Comparison of ENCODE assay signal across 35 mouse cellular contexts in the genomic region with DNA sequence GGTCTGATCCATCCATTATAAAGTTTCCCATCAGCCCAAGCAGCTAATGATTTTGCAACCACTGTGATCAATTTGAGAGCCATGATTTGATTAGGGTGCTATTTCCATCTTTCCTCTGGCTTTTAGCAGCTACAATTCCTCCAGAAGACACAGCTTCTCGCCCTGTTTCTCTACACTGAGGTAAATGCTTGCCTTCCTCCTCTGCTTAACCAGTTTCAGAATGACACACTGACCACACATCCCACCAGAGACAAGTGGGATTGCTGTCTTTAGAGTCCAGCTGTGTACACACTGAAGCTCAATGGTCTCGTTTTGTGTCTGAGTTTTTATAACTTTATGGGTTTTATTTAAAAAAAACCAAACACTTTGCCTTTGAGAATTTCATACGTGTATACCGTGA. TPM values are rescaled to one million over a fixed set of nuclear protein-coding genes. Genes with fewer than 3 reads are reported as not detected.
"Had no signal": no experiment of that assay in that cellular context is flagged by ENCODE, and none has a peak within 500 bp of the region (broad histone marks: within the 10 kb centered on the region; RNA-seq: fewer than 3 reads in every experiment).

No protein-coding gene starts in this region.

- H3K9me3 ChIP-seq: heart, embryonic 13.5 days; heart, embryonic 15.5 days; hindbrain, embryonic 10.5 days; hindbrain, embryonic 12.5 days; limb, embryonic 10.5 days; limb, embryonic 12.5 days; liver, embryonic 12.5 days had no signal

- DNase-seq: gastrocnemius, postnatal 25 days; heart, postnatal 4 days; kidney, adult 8-10 months; kidney, postnatal 10 days; kidney, postnatal 25 days; kidney, postnatal 4 days; liver had no signal

- H3K36me3 ChIP-seq: hindbrain, embryonic 12.5 days had no signal

- H3K27me3 ChIP-seq: heart, embryonic 13.5 days; heart, embryonic 15.5 days; hindbrain, embryonic 12.5 days; limb, embryonic 12.5 days; liver, embryonic 12.5 days had no signal

- H3K9ac ChIP-seq: heart, embryonic 13.5 days; heart, embryonic 15.5 days; hindbrain, embryonic 12.5 days; hindbrain, embryonic 14.5 days; limb, embryonic 12.5 days; liver, embryonic 12.5 days; liver, embryonic 14.5 days had no signal

- H3K4me3 ChIP-seq: heart, adult 2 months; heart, embryonic 13.5 days; heart, embryonic 15.5 days; hindbrain, embryonic 10.5 days; hindbrain, embryonic 12.5 days; layer of hippocampus, adult 2 months; left cerebral cortex, adult 2 months; limb, embryonic 10.5 days; limb, embryonic 12.5 days; liver, embryonic 12.5 days had no signal

- H3K4me1 ChIP-seq: heart, embryonic 13.5 days; heart, embryonic 15.5 days; hindbrain, embryonic 10.5 days; hindbrain, embryonic 12.5 days; limb, embryonic 10.5 days; limb, embryonic 12.5 days had no signal

- H3K27ac ChIP-seq: heart, adult 2 months; heart, embryonic 13.5 days; heart, embryonic 15.5 days; hindbrain, embryonic 10.5 days; hindbrain, embryonic 12.5 days; hindbrain, embryonic 14.5 days; layer of hippocampus, adult 2 months; left cerebral cortex, adult 2 months; limb, embryonic 10.5 days; limb, embryonic 12.5 days; liver, embryonic 12.5 days; liver, embryonic 14.5 days had no signal

- ATAC-seq: hindbrain, embryonic 16.5 days; inflammation-experienced regulatory T-cells, adult 6 months; intestine, postnatal 0 days; liver, embryonic 12.5 days had no signal

- H3K4me2 ChIP-seq: heart, embryonic 11.5 days; heart, embryonic 13.5 days; heart, embryonic 15.5 days; hindbrain, embryonic 12.5 days; hindbrain, embryonic 14.5 days; limb, embryonic 12.5 days; liver, embryonic 12.5 days had no signal

RNA-seq across cellular contexts. Expression of a gene that starts 27.6 kb away (rescaled TPM):
- total RNA-seq: gastrocnemius, adult 8-10 months; gastrocnemius, postnatal 25 days; gastrocnemius, postnatal 4 days; heart, adult 2 months; heart, postnatal 25 days; heart, postnatal 4 days; layer of hippocampus, adult 2 months; layer of hippocampus, postnatal 10 days; layer of hippocampus, postnatal 25 days; left cerebral cortex, adult 2 months; left cerebral cortex, postnatal 14 days; left cerebral cortex, postnatal 36 days had no signal
- polyA plus RNA-seq: frontal cortex, adult 2 months; heart, postnatal 0 days; hindbrain, embryonic 10.5 days; hindbrain, embryonic 14.5 days; hindbrain, embryonic 16.5 days; intestine, postnatal 0 days; kidney, embryonic 14.5 days; kidney, embryonic 16.5 days had no signal

RNA-seq across cellular contexts. Expression of a gene that starts 35.3 kb away (rescaled TPM):
- total RNA-seq: gastrocnemius, adult 8-10 months; gastrocnemius, postnatal 25 days; gastrocnemius, postnatal 4 days; heart, adult 2 months; heart, postnatal 25 days; heart, postnatal 4 days; layer of hippocampus, adult 2 months; layer of hippocampus, postnatal 10 days; layer of hippocampus, postnatal 25 days; left cerebral cortex, adult 2 months; left cerebral cortex, postnatal 14 days; left cerebral cortex, postnatal 36 days had no signal
- polyA plus RNA-seq: frontal cortex, adult 2 months; heart, adult 2 months; heart, embryonic 15.5 days; heart, postnatal 0 days; hindbrain, embryonic 10.5 days; hindbrain, embryonic 12.5 days; hindbrain, embryonic 14.5 days; hindbrain, embryonic 16.5 days; inflammation-experienced regulatory T-cells, adult 6 months; intestine, postnatal 0 days; kidney, embryonic 14.5 days; kidney, embryonic 16.5 days; limb, embryonic 12.5 days; limb, embryonic 14.5 days had no signal
